Mouse (Mus musculus): Measurements from ENCODE around the gene Llgl1. TPM values are rescaled to one million over a fixed set of nuclear protein-coding genes. Genes with fewer than 3 reads are reported as not detected.

Gene Llgl1
- polyA plus RNA-seq, 1 experiment from 2014 or later: 4.6 TPM

DNA sequence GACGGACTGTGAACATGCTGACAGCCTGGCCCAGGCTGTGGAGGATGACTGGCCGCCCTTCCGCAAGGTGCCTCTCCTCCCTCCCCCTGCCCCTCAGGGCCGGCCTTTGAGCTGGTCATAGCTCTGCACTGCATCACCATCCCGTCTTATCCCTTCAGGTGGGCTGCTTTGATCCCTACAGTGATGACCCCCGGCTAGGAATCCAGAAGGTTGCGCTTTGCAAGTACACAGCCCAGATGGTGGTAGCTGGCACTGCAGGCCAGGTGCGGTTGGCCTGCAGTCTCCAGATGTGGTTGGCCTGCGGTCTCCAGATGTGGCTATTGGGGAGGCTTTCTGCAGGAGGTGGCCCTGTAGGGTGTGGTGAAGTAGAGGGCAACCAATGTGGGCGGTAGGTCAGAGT, 9.1 kb downstream of the Llgl1 start:
- no peaks in the 10 kb centered on the region for H3K4me1 ChIP-seq (ENCODE audit: insufficient read depth)
- no peak overlapping the region for H3K9ac ChIP-seq (replicated peaks)
- peaks cover 71% of the 10 kb centered on the region for H3K36me3 ChIP-seq (replicated peaks; ENCODE audit: insufficient read depth, low read length)
- H3K9me3 ChIP-seq (ENCODE audit: low read length): no peaks in the 10 kb centered on the region
- TF ChIP-seq CTCF (IDR thresholded peaks at IDR 0.05; ENCODE audit: low read depth) (no peak), EP300 (IDR thresholded peaks at IDR 0.05; ENCODE audit: low read depth) (no peak)
- H3K4me2 ChIP-seq (ENCODE audit: low read depth, low read length): no peak overlapping the region
- ATAC-seq (no peak), DNase-seq (peak; percentile 10)
- WGBS (ENCODE audit: insufficient replicate concordance): 84% methylated on average over 10 of the region's 10 CpGs
- no peaks in the 10 kb centered on the region for H3K27me3 ChIP-seq (ENCODE audit: insufficient read depth, low read length)
- H3K27ac ChIP-seq (ENCODE audit: low read depth): no peak overlapping the region
- H3K4me3 ChIP-seq (ENCODE audit: low read depth, low read length): no peak overlapping the region

DNA sequence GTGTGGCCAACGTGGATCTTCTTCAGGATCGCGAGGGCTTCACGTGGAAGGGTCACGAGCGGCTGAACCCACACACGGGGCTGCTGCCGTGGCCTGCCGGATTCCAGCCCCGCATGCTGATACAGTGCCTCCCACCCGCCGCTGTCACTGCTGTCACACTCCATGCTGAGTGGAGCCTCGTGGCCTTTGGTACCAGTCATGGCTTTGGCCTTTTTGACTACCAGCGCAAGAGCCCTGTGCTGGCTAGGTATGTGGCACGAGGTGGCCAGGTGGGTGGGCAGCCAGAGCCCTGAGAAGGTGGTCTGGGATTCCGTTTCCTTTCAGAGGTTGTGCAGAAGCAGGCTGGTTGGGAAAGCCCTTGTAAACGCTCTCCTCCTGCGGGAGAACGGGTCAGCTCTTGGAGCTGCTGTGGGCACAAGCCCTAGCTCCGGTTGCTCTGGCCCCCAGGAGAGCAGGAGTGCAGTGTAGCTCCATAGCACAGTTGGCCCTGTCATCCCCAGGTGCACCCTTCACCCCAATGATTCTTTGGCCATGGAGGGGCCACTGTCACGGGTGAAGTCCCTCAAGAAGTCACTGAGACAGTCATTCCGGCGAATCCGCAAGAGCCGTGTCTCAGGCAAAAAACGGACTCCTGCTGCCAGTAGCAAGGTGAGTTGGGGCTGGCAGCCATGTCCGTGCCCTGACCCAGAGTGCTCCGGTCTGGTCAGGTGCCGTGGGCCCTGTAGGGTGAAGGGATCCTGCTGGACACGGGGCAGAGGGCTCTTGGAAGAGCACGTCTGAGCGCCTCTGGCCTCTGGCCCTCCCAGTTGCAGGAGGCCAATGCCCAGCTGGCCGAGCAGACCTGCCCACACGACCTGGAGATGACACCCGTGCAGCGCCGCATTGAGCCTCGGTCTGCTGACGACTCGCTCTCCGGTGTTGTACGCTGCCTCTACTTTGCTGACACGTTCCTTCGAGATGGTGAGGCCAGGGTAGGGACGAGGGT, 10.2 kb downstream of the Llgl1 start:
- no peaks in the 10 kb centered on the region for H3K27me3 ChIP-seq (ENCODE audit: insufficient read depth, low read length)
- H3K36me3 ChIP-seq (replicated peaks; ENCODE audit: insufficient read depth, low read length): peaks cover 81% of the 10 kb centered on the region
- no peak overlapping the region for H3K9ac ChIP-seq (replicated peaks)
- ATAC-seq: no peak
- peak; percentile 12 for DNase-seq
- H3K4me3 ChIP-seq (ENCODE audit: low read depth, low read length): no peak overlapping the region
- H3K27ac ChIP-seq (ENCODE audit: low read depth): no peak overlapping the region
- no peaks in the 10 kb centered on the region for H3K4me1 ChIP-seq (ENCODE audit: insufficient read depth)
- 89% methylated on average over 45 of the region's 45 CpGs for WGBS (ENCODE audit: insufficient replicate concordance)
- H3K4me2 ChIP-seq (ENCODE audit: low read depth, low read length): no peak overlapping the region
- no peak for TF ChIP-seq CTCF (IDR thresholded peaks at IDR 0.05; ENCODE audit: low read depth)
- TF ChIP-seq EP300 (IDR thresholded peaks at IDR 0.05; ENCODE audit: low read depth): no peak
- H3K9me3 ChIP-seq (ENCODE audit: low read length): no peaks in the 10 kb centered on the region

DNA sequence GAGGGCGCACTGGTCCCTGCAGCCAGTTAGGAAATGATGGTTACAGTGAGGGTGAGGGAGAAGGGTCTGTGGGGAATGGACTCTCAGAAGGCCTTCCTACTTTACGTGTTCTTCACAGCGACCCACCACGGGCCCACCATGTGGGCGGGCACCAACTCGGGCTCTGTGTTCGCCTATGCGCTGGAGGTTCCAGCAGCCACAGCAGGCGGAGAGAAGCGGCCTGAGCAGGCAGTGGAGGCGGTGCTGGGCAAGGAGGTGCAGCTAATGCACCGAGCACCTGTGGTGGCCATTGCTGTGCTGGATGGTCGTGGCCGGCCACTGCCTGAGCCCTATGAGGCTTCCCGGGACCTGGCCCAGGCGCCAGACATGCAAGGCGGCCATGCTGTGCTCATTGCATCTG, 11.7 kb downstream of the Llgl1 start:
- Histone ChIP-seq H3K4me3 (ENCODE audit: low read depth, low read length) (no peak overlapping the region), H3K36me3 (replicated peaks; ENCODE audit: insufficient read depth, low read length) (peaks cover 92% of the 10 kb centered on the region), H3K9me3 (ENCODE audit: low read length) (no peaks in the 10 kb centered on the region), H3K4me1 (ENCODE audit: insufficient read depth) (no peaks in the 10 kb centered on the region), H3K27ac (ENCODE audit: low read depth) (no peak overlapping the region), H3K4me2 (ENCODE audit: low read depth, low read length) (no peak overlapping the region), H3K9ac (replicated peaks) (no peak overlapping the region), H3K27me3 (ENCODE audit: insufficient read depth, low read length) (no peaks in the 10 kb centered on the region)
- peak; percentile 10 for DNase-seq
- no peak for ATAC-seq
- WGBS (ENCODE audit: insufficient replicate concordance): 92% methylated on average over 16 of the region's 17 CpGs
- TF ChIP-seq CTCF (IDR thresholded peaks at IDR 0.05; ENCODE audit: low read depth): no peak
- TF ChIP-seq EP300 (IDR thresholded peaks at IDR 0.05; ENCODE audit: low read depth): no peak

DNA sequence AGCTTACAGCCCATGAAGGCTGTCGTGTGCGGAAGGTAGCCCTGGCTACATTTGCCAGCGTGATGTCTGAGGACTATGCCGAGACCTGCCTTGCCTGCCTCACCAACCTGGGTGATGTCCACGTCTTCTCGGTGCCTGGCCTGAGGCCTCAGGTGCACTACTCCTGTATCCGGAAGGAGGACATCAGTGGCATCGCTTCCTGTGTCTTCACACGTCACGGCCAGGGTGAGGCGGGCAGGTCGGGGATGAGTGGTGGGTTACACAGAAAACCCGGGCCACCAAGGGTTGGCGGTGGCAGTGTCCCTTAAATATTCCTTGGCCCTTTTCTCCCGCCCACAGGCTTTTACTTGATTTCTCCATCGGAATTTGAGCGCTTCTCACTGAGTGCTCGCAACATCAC, 12.5 kb downstream of the Llgl1 start:
- ATAC-seq: no peak
- DNase-seq: peak; percentile 7
- Histone ChIP-seq H3K27ac (ENCODE audit: low read depth) (no peak overlapping the region), H3K4me1 (ENCODE audit: insufficient read depth) (no peaks in the 10 kb centered on the region), H3K36me3 (replicated peaks; ENCODE audit: insufficient read depth, low read length) (peaks cover 91% of the 10 kb centered on the region), H3K9ac (replicated peaks) (no peak overlapping the region), H3K4me3 (ENCODE audit: low read depth, low read length) (no peak overlapping the region), H3K4me2 (ENCODE audit: low read depth, low read length) (no peak overlapping the region), H3K9me3 (ENCODE audit: low read length) (no peaks in the 10 kb centered on the region), H3K27me3 (ENCODE audit: insufficient read depth, low read length) (no peaks in the 10 kb centered on the region)
- TF ChIP-seq EP300 (IDR thresholded peaks at IDR 0.05; ENCODE audit: low read depth) (no peak), CTCF (IDR thresholded peaks at IDR 0.05; ENCODE audit: low read depth) (no peak)
- WGBS (ENCODE audit: insufficient replicate concordance): 92% methylated on average over 18 of the region's 18 CpGs

DNA sequence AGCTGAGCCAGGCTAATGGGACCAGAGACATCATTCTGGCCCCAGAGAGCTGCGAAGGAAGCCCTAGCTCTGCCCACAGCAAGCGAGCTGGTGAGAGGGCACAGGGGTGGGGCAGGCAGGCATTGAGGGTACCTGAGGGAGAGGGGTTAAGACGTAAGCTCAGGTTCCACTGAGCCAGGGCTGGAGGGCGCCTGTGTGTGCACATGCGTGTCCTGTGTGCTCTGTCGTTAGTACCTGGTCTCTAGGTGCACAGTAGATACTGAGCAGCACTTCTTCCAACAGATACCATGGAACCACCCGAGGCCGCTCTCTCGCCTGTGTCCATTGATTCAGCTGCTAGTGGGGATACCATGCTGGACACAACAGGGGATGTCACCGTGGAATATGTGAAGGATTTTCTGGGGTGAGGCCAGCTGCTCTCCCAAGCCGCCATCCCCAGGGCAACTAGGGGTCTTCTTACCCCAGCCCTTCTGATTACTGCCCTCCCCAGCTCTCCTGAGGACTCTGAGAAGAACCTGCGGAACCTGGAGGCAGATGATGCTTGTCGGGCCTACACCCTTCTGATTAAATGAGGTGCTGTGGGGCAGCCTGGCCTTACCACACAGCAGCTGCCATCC, 13.2 kb downstream of the Llgl1 start:
- H3K36me3 ChIP-seq (replicated peaks; ENCODE audit: insufficient read depth, low read length): peaks cover 86% of the 10 kb centered on the region

DNA sequence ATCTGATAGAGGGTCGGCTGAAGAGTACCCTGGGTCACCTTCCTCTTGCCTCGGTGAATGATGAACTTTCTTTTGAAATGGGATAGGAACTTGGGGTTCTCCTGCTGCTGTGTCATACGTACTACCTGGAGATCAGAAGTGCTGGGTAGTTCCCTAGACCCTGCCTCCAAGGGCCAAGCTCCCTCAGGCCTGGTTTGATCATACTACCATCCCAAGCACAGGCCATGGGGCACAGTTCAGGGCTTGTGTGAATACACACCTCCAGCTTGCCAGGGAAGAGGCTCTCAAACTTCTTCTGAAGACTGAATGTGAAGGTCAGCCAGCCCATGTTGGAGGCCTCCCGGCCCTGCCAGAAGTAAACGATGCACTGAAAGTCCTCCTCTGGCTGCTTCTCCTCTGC, 16.3 kb downstream of the Llgl1 start:
- Histone ChIP-seq H3K27ac (ENCODE audit: low read depth) (no peak overlapping the region), H3K4me3 (ENCODE audit: low read depth, low read length) (no peak overlapping the region), H3K27me3 (ENCODE audit: insufficient read depth, low read length) (no peaks in the 10 kb centered on the region), H3K9me3 (ENCODE audit: low read length) (no peaks in the 10 kb centered on the region), H3K9ac (replicated peaks) (no peak overlapping the region), H3K4me2 (ENCODE audit: low read depth, low read length) (no peak overlapping the region), H3K4me1 (ENCODE audit: insufficient read depth) (no peaks in the 10 kb centered on the region), H3K36me3 (replicated peaks; ENCODE audit: insufficient read depth, low read length) (peaks cover 84% of the 10 kb centered on the region)
- DNase-seq (no peak), ATAC-seq (no peak)
- TF ChIP-seq EP300 (IDR thresholded peaks at IDR 0.05; ENCODE audit: low read depth) (no peak), CTCF (IDR thresholded peaks at IDR 0.05; ENCODE audit: low read depth) (no peak)
- WGBS (ENCODE audit: insufficient replicate concordance): 92% methylated on average over 5 of the region's 5 CpGs

More for the DNA sequence above, 13.2 kb downstream of the Llgl1 start:
- no peak for DNase-seq
- no peaks in the 10 kb centered on the region for H3K9me3 ChIP-seq (ENCODE audit: low read length)
- no peak overlapping the region for H3K4me2 ChIP-seq (ENCODE audit: low read depth, low read length)
- WGBS (ENCODE audit: insufficient replicate concordance): 89% methylated on average over 13 of the region's 13 CpGs
- ATAC-seq: no peak
- H3K4me3 ChIP-seq (ENCODE audit: low read depth, low read length): no peak overlapping the region
- no peaks in the 10 kb centered on the region for H3K4me1 ChIP-seq (ENCODE audit: insufficient read depth)
- H3K9ac ChIP-seq (replicated peaks): no peak overlapping the region
- H3K27me3 ChIP-seq (ENCODE audit: insufficient read depth, low read length): no peaks in the 10 kb centered on the region
- TF ChIP-seq EP300 (IDR thresholded peaks at IDR 0.05; ENCODE audit: low read depth) (no peak), CTCF (IDR thresholded peaks at IDR 0.05; ENCODE audit: low read depth) (no peak)
- no peak overlapping the region for H3K27ac ChIP-seq (ENCODE audit: low read depth)

Measured in liver, postnatal 0 days (tissue).